14 mouse cellular contexts compared by ENCODE assay signal in the genomic region with DNA sequence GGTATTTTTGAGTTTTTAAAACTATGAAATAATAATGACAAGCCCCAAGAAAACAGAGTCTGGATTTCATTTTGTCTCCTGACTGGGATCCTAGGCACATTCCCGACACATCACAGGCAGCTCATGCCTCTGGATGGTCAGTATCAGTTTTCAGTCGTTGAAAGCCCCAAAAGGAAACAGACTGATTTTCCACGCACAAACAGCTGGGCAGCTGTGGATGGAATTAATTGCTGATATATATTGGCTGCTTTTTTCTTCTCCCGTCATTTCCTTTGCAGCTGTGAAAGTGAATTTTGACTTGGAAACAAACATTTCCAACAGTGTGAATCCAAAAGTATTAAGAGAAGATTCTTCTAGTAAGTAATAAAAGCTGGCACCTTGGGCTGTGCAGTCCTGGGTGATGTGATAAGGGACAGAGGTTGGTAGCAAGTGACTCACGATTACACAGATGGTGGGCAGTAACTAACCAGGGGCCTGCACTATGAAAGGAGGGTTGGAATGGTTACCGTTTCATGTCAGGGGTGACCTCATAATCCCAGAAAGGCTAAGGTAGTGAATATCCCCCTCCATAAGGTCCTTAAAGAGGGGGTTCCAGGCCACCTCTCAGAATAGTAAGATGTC. TPM values are rescaled to one million over a fixed set of nuclear protein-coding genes. Genes with fewer than 3 reads are reported as not detected.
A peak's percentile ranks its signal among the peaks of the same experiment; 100 is the strongest.
DNase-seq lines count a peak whose midpoint lies in the region; ATAC-seq and TF ChIP-seq lines count a peak whose summit lies in the region.
"Had no signal": no experiment of that assay in that cellular context is flagged by ENCODE, and none has a peak within 500 bp of the region (broad histone marks: within the 10 kb centered on the region; RNA-seq: fewer than 3 reads in every experiment).

No protein-coding gene starts in this region.

- no peaks in the 10 kb centered on the region for H3K27me3 ChIP-seq in heart, embryonic 12.5 days (replicated peaks)
- H3K27me3 ChIP-seq in liver, embryonic 14.5 days (ENCODE audit: control insufficient read depth, insufficient read depth, low read length) = no peaks in the 10 kb centered on the region
- H3K27me3 ChIP-seq in midbrain, embryonic 16.5 days (ENCODE audit: control insufficient read depth, insufficient read depth, low read depth, low read length) = no peaks in the 10 kb centered on the region
- H3K27me3 ChIP-seq: forebrain, embryonic 12.5 days; hindbrain, embryonic 13.5 days; limb, embryonic 13.5 days had no signal

- peak overlapping the region; percentile 51 for H3K4me3 ChIP-seq in gastrocnemius, adult 2 months
- H3K4me3 ChIP-seq in heart, embryonic 12.5 days = no peak overlapping the region
- H3K4me3 ChIP-seq in liver, embryonic 14.5 days (ENCODE audit: insufficient read depth in 1 of 2, low read depth in 2 of 2, low read length in 2 of 2) = no peak overlapping the region
- no peak overlapping the region for H3K4me3 ChIP-seq in midbrain, embryonic 16.5 days (ENCODE audit: low read depth, low read length)
- H3K4me3 ChIP-seq: forebrain, embryonic 12.5 days; hindbrain, embryonic 13.5 days; limb, embryonic 13.5 days had no signal

- no peaks in the 10 kb centered on the region for H3K9me3 ChIP-seq in heart, embryonic 12.5 days (replicated peaks)
- H3K9me3 ChIP-seq in liver, embryonic 14.5 days (ENCODE audit: control insufficient read depth, low read length) = no peaks in the 10 kb centered on the region
- H3K9me3 ChIP-seq in midbrain, embryonic 16.5 days (replicated peaks; ENCODE audit: control insufficient read depth, low read length, poor library complexity, severe bottlenecking) = no peaks in the 10 kb centered on the region
- H3K9me3 ChIP-seq: forebrain, embryonic 12.5 days; hindbrain, embryonic 13.5 days; limb, embryonic 13.5 days had no signal

- no peak overlapping the region for H3K4me2 ChIP-seq in heart, embryonic 12.5 days
- H3K4me2 ChIP-seq in liver, embryonic 14.5 days (ENCODE audit: low read depth) = peak overlapping the region; percentile 47
- H3K4me2 ChIP-seq in midbrain, embryonic 16.5 days (ENCODE audit: low read length) = no peak overlapping the region
- H3K4me2 ChIP-seq: forebrain, embryonic 12.5 days; hindbrain, embryonic 13.5 days; limb, embryonic 13.5 days had no signal

- ATAC-seq in heart, embryonic 12.5 days (ENCODE audit: insufficient number of reproducible peaks, low FRiP score) = no peak
- peak; percentile 73 for ATAC-seq in liver, embryonic 14.5 days (ENCODE audit: insufficient read depth)
- no peak for ATAC-seq in midbrain, embryonic 16.5 days

- peak overlapping the region; percentile 86 for H3K27ac ChIP-seq in gastrocnemius, adult 2 months
- H3K27ac ChIP-seq in heart, embryonic 12.5 days (ENCODE audit: poor library complexity, severe bottlenecking) = peak overlapping the region; percentile 49
- peak overlapping the region; percentile 77 for H3K27ac ChIP-seq in liver, embryonic 14.5 days
- H3K27ac ChIP-seq in midbrain, embryonic 16.5 days (ENCODE audit: low read length) = no peak overlapping the region
- H3K27ac ChIP-seq: forebrain, embryonic 12.5 days; hindbrain, embryonic 13.5 days; limb, embryonic 13.5 days had no signal

- 21% methylated on average over 6 of the region's 6 CpGs for WGBS in heart, embryonic 12.5 days
- 27% methylated on average over 6 of the region's 6 CpGs for WGBS in liver, embryonic 14.5 days (ENCODE audit: insufficient replicate concordance)
- WGBS in midbrain, embryonic 16.5 days = 83% methylated on average over 6 of the region's 6 CpGs

- H3K9ac ChIP-seq in heart, embryonic 12.5 days = no peak overlapping the region
- H3K9ac ChIP-seq in liver, embryonic 14.5 days (replicated peaks) = no peak overlapping the region; the same call in none of the 2 replicates
- H3K9ac ChIP-seq in midbrain, embryonic 16.5 days (ENCODE audit: low read depth, low read length) = no peak overlapping the region
- H3K9ac ChIP-seq: forebrain, embryonic 12.5 days; hindbrain, embryonic 13.5 days; limb, embryonic 13.5 days had no signal

- H3K36me3 ChIP-seq in heart, embryonic 12.5 days = peaks cover 7% of the 10 kb centered on the region
- H3K36me3 ChIP-seq in liver, embryonic 14.5 days (replicated peaks; ENCODE audit: control insufficient read depth, insufficient read depth, low read depth) = no peaks in the 10 kb centered on the region
- no peaks in the 10 kb centered on the region for H3K36me3 ChIP-seq in midbrain, embryonic 16.5 days (ENCODE audit: control insufficient read depth, insufficient read depth, low read length)
- H3K36me3 ChIP-seq: forebrain, embryonic 12.5 days; hindbrain, embryonic 13.5 days; limb, embryonic 13.5 days had no signal

- intact Hi-C loops in gastrocnemius, adult 2 months (cut with DNase I) = no loop called here

- peak; percentile 74 for TF ChIP-seq EP300 in liver, embryonic 14.5 days (IDR thresholded peaks at IDR 0.05; ENCODE audit: low read depth)

- no peak for TF ChIP-seq CTCF in gastrocnemius, adult 2 months (IDR thresholded peaks at IDR 0.05)
- no peak for TF ChIP-seq CTCF in liver, embryonic 14.5 days (IDR thresholded peaks at IDR 0.05; ENCODE audit: low read depth)

- H3K4me1 ChIP-seq in heart, embryonic 12.5 days (replicated peaks) = peaks cover 72% of the 10 kb centered on the region
- H3K4me1 ChIP-seq in liver, embryonic 14.5 days (replicated peaks; ENCODE audit: control insufficient read depth in 2 of 2, insufficient read depth in 2 of 2, low read length in 1 of 2) = peaks cover 68 to 71% of the 10 kb centered on the region in 2 experiments
- H3K4me1 ChIP-seq in midbrain, embryonic 16.5 days (ENCODE audit: control insufficient read depth, insufficient read depth, low read length) = 0 out of 2 replicates have a peak, but pooled peaks cover 2% of the 10 kb centered on the region

- no peak for DNase-seq in gastrocnemius, adult 2 months
- DNase-seq in gastrocnemius, adult 8-10 months (ENCODE audit: low spot score in 2 of 2) = no peak
- peak; percentile 70 for DNase-seq in 416B (ENCODE audit: low read depth)
- peak; percentile 35 to 56 (median 48) for DNase-seq in liver, embryonic 14.5 days (ENCODE audit: low read depth in 3 of 3, low spot score in 3 of 3)
- DNase-seq in cerebellum, adult 9-11 months = no peak
- DNase-seq in embryo, embryonic 10.5 days (ENCODE audit: low spot score) = no peak
- DNase-seq: gastrocnemius, postnatal 14 days; kidney, adult 2 months; lung, postnatal 36 days had no signal

RNA-seq across cellular contexts. Expression of a gene that starts 51.7 kb away (rescaled TPM):
- total RNA-seq in gastrocnemius, adult 2 months (2021) = 10 to 100 TPM; 17.0 to 29.5 TPM
- 10 to 100 TPM; 17.4 to 25.8 (median 20.8) TPM for total RNA-seq in gastrocnemius, adult 8-10 months (2022)
- 154 and 157 TPM in 2 replicates for polyA plus RNA-seq in heart, embryonic 12.5 days (2016; fragmentation: Nextera tagmentation; extraction: Ambion mirVana)
- polyA plus RNA-seq in liver, embryonic 14.5 days (2012; rRNA removed) = 8.2 and 12.7 TPM in 2 replicates
- 21.7 and 26.7 TPM in 2 replicates for polyA plus RNA-seq in liver, embryonic 14.5 days (2014; fragmentation: Nextera tagmentation; extraction: Ambion mirVana)
- 31.9 and 35.7 TPM in 2 replicates for polyA plus RNA-seq in midbrain, embryonic 16.5 days (2015; fragmentation: Nextera tagmentation; extraction: Ambion mirVana)

Comparison
In these comparisons a context has a peak if more than half of its experiments do, and no peak if none do; other contexts are left out.
1. DNase-seq: peak in 416B (single experiment) and liver, embryonic 14.5 days (3 of 3); none in gastrocnemius, adult 2 months (single experiment), gastrocnemius, adult 8-10 months (0 of 2), cerebellum, adult 9-11 months (single experiment) and embryo, embryonic 10.5 days (single experiment).